Mouse (Mus musculus): Measurements from ENCODE around the gene Slc9a7.
A peak's percentile ranks its signal among the peaks of the same experiment; 100 is the strongest.

The Slc9a7 gene

GRCm38 (mm10) chrX:20291282-20292039 lies at the start of gene Slc9a7:
Gene Slc9a7, minus strand, starts transcription at chrX:20291807.
- DNase-seq (ENCODE audit: low spot score) = peak; percentile 33

DNA sequence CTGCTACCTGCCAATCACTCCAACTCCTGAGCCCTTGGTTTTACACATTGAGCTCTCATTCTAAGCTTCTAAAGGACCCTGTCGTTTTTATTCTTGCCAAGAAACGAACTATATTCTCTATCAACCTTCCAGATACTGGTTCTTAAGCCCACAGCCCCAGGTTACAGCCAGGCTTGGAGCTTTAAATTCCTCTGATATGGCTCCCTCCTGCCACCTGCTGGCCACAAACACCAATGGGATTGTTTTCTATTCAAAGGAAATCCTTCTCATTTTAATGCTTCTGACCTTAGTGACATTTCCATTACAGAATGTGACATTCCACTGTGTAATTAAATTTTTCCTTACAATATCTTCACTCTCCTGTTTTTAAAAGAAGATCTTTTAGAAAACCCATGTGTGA lies 44.1 kb upstream of the Slc9a7 start:
- peak; percentile 25 for DNase-seq (ENCODE audit: low spot score)

- no peak for DNase-seq (ENCODE audit: low spot score)
Observed at GRCm38 (mm10) chrX:20332756-20333155, 41.1 kb upstream of the Slc9a7 start.

DNA sequence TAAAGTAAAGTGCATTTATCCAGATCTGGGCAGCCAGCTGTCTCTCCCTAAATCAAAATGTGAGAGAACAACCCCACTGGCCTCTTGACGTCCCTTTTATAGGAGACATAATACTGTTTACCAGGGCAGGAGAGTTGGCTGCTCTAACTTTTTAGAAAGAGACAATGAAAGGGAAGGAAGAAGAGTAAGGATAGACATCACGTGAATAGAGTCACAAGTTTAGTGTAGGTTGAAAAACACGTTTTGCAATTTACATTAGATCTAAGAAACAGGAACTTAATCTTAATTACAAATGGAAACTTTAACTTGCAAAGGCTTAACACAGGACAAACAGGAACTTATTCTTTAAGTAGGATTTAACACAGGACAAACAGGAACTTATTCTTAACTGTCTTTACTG lies 15.6 kb upstream of the Slc9a7 start:
- DNase-seq (ENCODE audit: low spot score) = no peak

GRCm38 (mm10) chrX:20305941-20306340 lies 14.3 kb upstream of the Slc9a7 start:
- DNase-seq (ENCODE audit: low spot score) = no peak

DNA sequence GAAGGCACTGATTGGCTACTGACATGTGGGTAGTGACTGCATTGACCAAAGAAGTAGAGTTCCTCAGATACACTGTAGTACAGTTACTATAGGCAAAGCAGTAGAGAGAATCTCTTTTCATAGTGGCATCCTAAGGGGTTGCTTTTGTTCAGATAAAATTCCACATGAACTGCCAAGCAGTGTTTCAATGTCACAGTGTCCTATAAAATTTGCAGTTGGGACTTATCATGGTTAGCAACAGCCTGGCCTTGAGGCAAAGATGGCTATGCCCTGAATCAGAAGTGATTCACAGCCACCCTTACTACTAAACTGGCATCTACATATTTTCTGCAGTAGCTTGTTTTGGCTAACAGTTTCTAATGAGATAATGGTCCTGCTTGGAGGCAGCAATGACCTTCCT lies 11.7 kb upstream of the Slc9a7 start:
- DNase-seq (ENCODE audit: low spot score) = no peak

DNA sequence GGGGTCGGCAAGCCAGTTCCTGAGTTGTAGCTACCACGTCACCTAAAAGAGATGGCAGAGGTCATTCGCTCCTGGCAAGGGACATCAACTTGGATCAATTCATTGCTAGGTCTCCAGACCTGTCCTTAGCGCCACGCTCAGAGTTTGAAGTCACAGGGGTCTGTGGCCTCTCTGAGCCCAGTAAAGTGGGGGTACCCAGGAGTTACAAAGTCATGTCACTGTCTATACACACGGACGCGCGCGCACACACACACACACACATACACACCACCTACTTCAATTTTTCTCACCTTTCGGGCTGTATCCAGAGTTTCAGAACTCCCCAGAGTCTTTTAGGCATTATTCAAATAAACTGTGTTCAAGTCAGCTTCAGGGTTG lies 422 bp upstream of the Slc9a7 start:
- DNase-seq (ENCODE audit: low spot score) = no peak

- DNase-seq (ENCODE audit: low spot score) = no peak
Observed at GRCm38 (mm10) chrX:20290715-20291114, 892 bp downstream of the Slc9a7 start.

- no peak for DNase-seq (ENCODE audit: low spot score)
Observed at GRCm38 (mm10) chrX:20288674-20289073, 2.9 kb downstream of the Slc9a7 start.

DNA sequence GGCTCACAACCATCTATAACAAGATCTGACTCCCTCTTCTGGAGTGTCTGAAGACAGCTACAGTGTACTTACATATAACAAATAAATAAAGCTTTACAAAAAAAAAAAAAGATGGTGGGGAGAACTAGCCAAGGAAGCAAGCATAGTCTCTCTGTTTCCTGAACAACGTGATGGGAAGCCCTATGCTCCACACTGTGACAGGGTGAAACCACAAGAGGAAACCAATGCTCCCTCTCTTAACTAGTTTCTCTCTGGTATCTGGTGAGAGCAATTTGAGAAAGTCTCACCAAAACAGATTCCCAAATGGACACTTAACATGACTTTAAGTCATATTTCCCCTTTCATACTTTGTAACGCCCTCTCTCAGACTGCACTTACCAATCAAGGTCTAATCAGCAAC lies 5.4 kb downstream of the Slc9a7 start:
- DNase-seq (ENCODE audit: low spot score) = no peak

GRCm38 (mm10) chrX:20279424-20279823 lies 12.2 kb downstream of the Slc9a7 start:
- DNase-seq (ENCODE audit: low spot score) = no peak

GRCm38 (mm10) chrX:20273854-20274253 lies 17.8 kb downstream of the Slc9a7 start:
- no peak for DNase-seq (ENCODE audit: low spot score)

GRCm38 (mm10) chrX:20271980-20272379 lies 19.6 kb downstream of the Slc9a7 start:
- no peak for DNase-seq (ENCODE audit: low spot score)

DNA sequence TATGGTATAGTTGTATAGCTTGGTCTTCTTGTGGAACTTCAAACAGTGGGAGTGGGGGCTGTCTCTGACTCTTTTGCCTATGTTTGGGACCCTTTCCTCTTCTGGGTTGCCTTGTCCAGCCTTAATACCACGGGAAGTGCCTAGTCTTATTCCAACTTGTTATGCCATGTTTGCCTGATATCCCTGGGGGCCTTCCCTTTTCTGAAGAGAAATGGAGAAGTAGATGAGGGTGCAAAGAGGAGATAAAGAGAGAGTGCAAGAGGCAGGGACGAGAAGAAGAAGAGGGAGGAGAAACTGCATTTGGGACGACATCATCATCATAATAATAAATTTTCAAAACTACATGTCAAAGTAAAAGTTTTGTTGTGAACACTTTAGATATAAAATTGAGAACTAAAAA lies 21.6 kb downstream of the Slc9a7 start:
- no peak for DNase-seq (ENCODE audit: low spot score)

DNA sequence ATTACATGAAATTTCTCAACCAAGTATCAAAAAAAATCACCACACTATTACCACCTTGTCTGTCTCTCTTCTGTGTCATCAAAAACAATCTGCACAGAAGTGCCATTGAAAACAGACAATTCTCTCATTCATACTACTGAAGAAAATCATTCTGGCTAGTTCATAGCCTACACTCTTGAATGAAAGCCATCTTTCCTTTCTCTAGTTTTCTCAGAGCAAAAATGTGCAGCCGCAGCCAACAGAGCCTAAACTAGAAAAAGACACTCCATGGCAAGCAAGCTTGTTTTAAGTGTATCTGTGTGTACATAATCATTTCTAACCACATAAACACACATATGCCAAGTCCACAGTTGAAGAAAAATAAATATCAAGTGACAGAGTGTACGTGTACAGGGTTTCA lies 27.2 kb downstream of the Slc9a7 start:
- DNase-seq (ENCODE audit: low spot score) = no peak

GRCm38 (mm10) chrX:20228102-20228501 lies 63.5 kb downstream of the Slc9a7 start:
- DNase-seq (ENCODE audit: low spot score) = no peak

DNA sequence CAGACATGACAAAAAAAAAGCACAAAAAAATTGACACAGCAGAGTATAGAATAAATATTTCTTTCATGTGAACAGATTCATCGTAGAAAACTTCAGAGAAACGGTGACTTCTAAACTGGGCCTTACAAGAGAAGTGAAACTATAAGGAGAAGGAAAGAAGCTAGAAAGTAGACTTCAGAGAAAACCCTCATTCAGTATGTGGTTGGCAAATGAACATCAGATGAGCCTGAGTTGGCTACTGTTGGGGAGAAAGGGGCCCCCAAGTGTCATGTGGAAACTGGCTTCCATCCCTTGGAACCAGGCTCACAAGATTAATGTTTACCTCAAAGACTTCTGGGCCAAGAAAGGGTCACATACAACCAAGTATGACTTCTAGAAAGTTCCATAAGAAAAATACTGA lies 70.1 kb downstream of the Slc9a7 start:
- DNase-seq (ENCODE audit: low spot score) = no peak

- no peak for DNase-seq (ENCODE audit: low spot score)
Observed at GRCm38 (mm10) chrX:20185616-20186015, 106.0 kb downstream of the Slc9a7 start.

DNA sequence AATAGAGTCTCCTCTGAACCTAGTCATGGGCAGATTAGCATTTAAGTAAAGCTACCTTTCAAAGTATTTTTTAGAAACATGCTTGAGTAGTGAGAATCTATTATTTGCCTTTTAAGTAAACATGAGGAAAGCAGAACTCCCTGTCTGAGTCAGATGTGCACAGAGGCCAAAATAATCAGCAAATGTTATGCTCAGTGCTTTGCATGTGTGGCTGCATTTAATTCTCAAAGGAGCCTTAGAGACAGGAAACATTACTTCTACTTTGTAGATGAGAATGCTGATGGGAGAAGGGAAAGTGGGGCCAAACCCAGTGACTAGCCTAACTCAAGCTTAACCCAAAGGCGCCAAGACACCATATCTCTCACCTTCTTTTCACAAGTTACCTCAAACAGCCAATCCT lies 114.8 kb downstream of the Slc9a7 start:
- no peak for DNase-seq (ENCODE audit: low spot score)

- no peak for DNase-seq (ENCODE audit: low spot score)
Observed at GRCm38 (mm10) chrX:20168430-20168829, 123.2 kb downstream of the Slc9a7 start.

DNA sequence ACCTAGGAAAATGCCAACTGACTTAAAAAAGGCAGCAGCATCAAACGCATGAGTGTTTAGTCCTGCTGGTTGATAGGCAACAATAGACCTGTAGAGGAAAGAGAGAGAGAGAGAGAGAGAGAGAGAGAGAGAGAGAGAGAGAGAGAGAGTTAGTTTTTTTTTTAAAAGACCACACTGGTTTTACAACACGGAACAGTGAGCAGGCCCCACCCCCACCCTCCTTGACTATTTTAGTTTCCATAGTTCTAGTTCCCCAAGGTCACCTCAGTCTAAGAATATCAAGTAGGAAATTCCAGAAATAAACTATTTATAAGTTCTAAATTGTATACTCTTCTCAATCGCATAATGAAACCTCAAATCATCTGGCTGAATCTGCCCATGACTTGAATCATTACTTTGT lies 126.6 kb downstream of the Slc9a7 start:
- DNase-seq (ENCODE audit: low spot score) = no peak

DNA sequence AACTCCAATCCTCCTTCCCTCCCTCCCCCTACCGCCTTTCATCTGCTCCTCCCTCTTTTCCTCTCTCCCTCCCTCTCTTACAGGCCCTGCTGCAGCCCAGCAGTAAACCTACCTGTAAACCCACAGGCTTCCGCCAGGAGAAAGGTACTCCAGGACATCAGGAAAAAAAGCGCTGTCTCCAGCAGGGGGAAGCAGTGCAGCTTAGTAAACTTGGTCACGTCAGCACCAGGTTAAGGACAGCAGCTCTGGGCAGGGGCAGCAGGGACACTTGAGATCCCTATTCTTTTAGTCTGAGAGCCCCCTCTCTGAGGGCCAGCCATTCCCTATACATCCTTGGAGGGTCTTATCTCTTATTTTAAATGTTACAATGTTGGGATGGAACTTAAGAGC lies 129.3 kb downstream of the Slc9a7 start:
- DNase-seq (ENCODE audit: low spot score) = peak; percentile 17

DNA sequence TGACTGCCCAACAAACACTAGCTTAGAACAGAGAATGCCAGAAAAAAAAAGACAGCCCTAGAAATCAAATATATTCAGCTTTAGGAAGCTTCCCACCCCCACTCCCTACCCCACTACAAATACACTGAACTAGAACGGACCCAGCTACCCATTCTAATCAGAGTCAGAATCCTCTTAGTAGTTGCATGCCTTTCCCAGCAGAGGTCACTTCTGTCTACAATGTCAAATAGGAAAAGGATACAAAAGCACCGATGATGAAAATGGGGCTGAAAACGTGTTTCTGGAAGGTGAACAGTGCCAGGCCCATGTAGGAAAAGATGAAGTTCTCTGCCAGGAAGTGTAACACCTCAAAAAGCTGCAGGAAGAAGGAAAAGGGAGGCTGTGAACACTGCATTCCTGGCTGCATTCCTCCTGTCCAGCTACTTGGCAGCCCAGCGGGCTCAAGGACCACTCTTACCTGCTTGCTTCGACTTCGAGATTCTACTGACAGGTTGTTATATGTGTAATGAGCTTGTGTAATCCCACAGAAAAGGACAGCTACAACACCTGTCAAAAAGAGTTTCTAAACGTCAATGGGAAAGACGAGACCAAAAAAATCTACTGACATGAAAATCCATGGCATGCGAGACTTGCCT lies 129.8 kb downstream of the Slc9a7 start:
- DNase-seq (ENCODE audit: low spot score) = no peak

DNA sequence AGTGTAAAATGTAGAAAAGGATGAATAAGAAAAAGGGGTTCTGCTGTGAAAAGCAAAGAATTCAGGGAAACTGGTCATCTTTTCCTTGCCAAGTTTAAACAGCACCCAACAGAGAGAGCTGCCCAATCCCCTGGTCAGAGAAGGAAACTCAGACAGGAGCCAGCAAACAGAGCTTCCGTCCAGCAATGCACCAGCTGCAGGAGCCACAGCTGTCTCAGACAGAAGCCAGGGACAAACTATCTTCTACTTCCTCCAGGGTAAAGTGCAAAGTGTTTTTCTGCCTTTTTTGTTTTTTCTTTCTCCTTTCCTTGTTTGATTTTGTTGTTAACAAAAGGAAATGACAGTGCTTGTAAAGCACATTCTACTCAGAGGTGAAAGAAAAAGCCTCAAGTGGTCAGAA lies 131.3 kb downstream of the Slc9a7 start:
- DNase-seq (ENCODE audit: low spot score) = no peak

Data from urinary bladder, postnatal 25 days (tissue).